Mouse (Mus musculus): Measurements from ENCODE around the gene Fbxw8.

GRCm38 (mm10) chr5:118177640-118178039 lies 22.4 kb upstream of the Fbxw8 start:
- TF ChIP-seq CTCF (IDR thresholded peaks at IDR 0.05; ENCODE audit: control insufficient read depth, insufficient read depth, insufficient read length) (no peak), MAX (IDR thresholded peaks at IDR 0.05) (no peak), CEBPB (IDR thresholded peaks at IDR 0.05; ENCODE audit: low read depth) (no peak), USF1 (IDR thresholded peaks at IDR 0.05; ENCODE audit: low read depth) (no peak), FOSL1 (IDR thresholded peaks at IDR 0.05; ENCODE audit: insufficient read depth, low read length, poor library complexity, severe bottlenecking) (no peak), MYOD1 (IDR thresholded peaks at IDR 0.05; ENCODE audit: control insufficient read depth, insufficient read length, low read depth) (no peak)
